Mouse (Mus musculus) thymus, adult 2 months (tissue): Measurements from ENCODE around the gene Ace. TPM values are rescaled to one million over a fixed set of nuclear protein-coding genes. Genes with fewer than 3 reads are reported as not detected.

Experiments
- DNase-seq: peaks from one replicate; pipeline ENCODE4 v3.0.0; 2021
- H3K27ac ChIP-seq: fragments of 200-500 bp; 2 replicates; pipeline ENCODE4 v1.5.1; 2012; ENCODE audit warnings: low read length, control low read depth; ENCODE audit not compliant: control insufficient read depth, insufficient read depth
- H3K27me3 ChIP-seq: fragments of 200-500 bp; 2 replicates; pipeline ENCODE4 v1.6.1; 2012; ENCODE audit warnings: mild to moderate bottlenecking, low read length, moderate library complexity, mixed read lengths; ENCODE audit not compliant: control insufficient read depth, insufficient read depth
- H3K36me3 ChIP-seq: fragments of 200-500 bp; 2 replicates; pipeline ENCODE4 v1.6.1; 2012; ENCODE audit warnings: mild to moderate bottlenecking, low read length, moderate library complexity; ENCODE audit not compliant: control insufficient read depth, insufficient read depth
- H3K4me1 ChIP-seq: fragments of 200-500 bp; replicated peaks from 2 replicates; pipeline ENCODE4 v1.6.1; 2012; ENCODE audit warnings: low read length; ENCODE audit not compliant: control insufficient read depth, insufficient read depth
- H3K4me3 ChIP-seq: fragments of 200-500 bp; 2 replicates; pipeline ENCODE4 v1.5.1; 2012; ENCODE audit warnings: mild to moderate bottlenecking, low read length, control low read depth, moderate library complexity; ENCODE audit not compliant: control insufficient read depth, insufficient read depth
- CTCF ChIP-seq: fragments of 200-500 bp; IDR thresholded peaks from 2 replicates; pipeline ENCODE4 v1.5.1; 2012; ENCODE audit warnings: mild to moderate bottlenecking, control low read depth, low read length, moderate library complexity, borderline replicate concordance; ENCODE audit not compliant: control insufficient read depth, poor library complexity, insufficient read depth; ENCODE audit errors: extremely low read depth
- POLR2A ChIP-seq: fragments of 200-500 bp; IDR thresholded peaks from 2 replicates; pipeline ENCODE4 v1.6.1; 2012; ENCODE audit warnings: mild to moderate bottlenecking, low read length, control low read depth, moderate library complexity; ENCODE audit not compliant: control insufficient read depth, poor library complexity, insufficient read depth; ENCODE audit errors: extremely low read depth
- WGBS: fragments of 180-500 bp; shearing (Covaris S2); methylation state at CpG from one replicate; pipeline ENCODE4 v1.1.7; 2018; 5-methylcytosine and 5-hydroxymethylcytosine counted together
- polyA plus RNA-seq: library from polyadenylated mRNA; depleted of rRNA; stranded (reverse); fragments of >200 nt; gene quantifications from 2 replicates; pipeline ENCODE4 v1.2.3, GENCODE M21; 2012

Gene Ace
- polyA plus RNA-seq, 1 experiment, result 10.2 TPM

- Histone ChIP-seq H3K36me3 (no peaks in the 10 kb centered on the region), H3K27ac (no peak overlapping the region), H3K27me3 (no peaks in the 10 kb centered on the region), H3K4me3 (no peak overlapping the region), H3K4me1 (no peaks in the 10 kb centered on the region; the same call in 1 of the 2 replicates)
- no peak for DNase-seq
- 94% methylated on average over 28 of the region's 28 CpGs for WGBS
- no peak for TF ChIP-seq POLR2A
- no peak for TF ChIP-seq CTCF
Observed at GRCm38 (mm10) chr11:105955815-105956430, 11.8 kb upstream of the Ace start.

- Histone ChIP-seq H3K36me3 (no peaks in the 10 kb centered on the region), H3K4me3 (no peak overlapping the region), H3K4me1 (no peaks in the 10 kb centered on the region; the same call in 1 of the 2 replicates), H3K27me3 (no peaks in the 10 kb centered on the region), H3K27ac (no peak overlapping the region)
- 83% methylated on average over 6 of the region's 6 CpGs for whole genome bisulfite sequencing
- TF ChIP-seq POLR2A, result no peak
- TF ChIP-seq CTCF, result no peak
- DNase-seq, result no peak
Observed at GRCm38 (mm10) chr11:105957501-105957900, 10.2 kb upstream of the Ace start.

- Histone ChIP-seq H3K4me3 (no peak overlapping the region), H3K36me3 (no peaks in the 10 kb centered on the region), H3K4me1 (no peaks in the 10 kb centered on the region; the same call in 1 of the 2 replicates), H3K27ac (no peak overlapping the region), H3K27me3 (no peaks in the 10 kb centered on the region)
- 69% methylated on average over 1 of the region's 1 CpGs for WGBS
- TF ChIP-seq CTCF, result no peak
- TF ChIP-seq POLR2A, result no peak
- no peak for DNase-seq
Observed at GRCm38 (mm10) chr11:105958566-105958965, 9.2 kb upstream of the Ace start.

GRCm38 (mm10) chr11:105959355-105959754 lies 8.4 kb upstream of the Ace start:
- Histone ChIP-seq H3K4me3 (no peak overlapping the region), H3K27me3 (no peaks in the 10 kb centered on the region), H3K27ac (no peak overlapping the region), H3K4me1 (no peaks in the 10 kb centered on the region; the same call in 1 of the 2 replicates), H3K36me3 (no peaks in the 10 kb centered on the region)
- TF ChIP-seq CTCF (no peak), POLR2A (no peak)
- DNase-seq, result no peak
- WGBS, result 2% methylated on average over 17 of the region's 17 CpGs

GRCm38 (mm10) chr11:105964691-105965090 lies 3.1 kb upstream of the Ace start:
- Histone ChIP-seq H3K4me3 (no peak overlapping the region), H3K27ac (no peak overlapping the region), H3K36me3 (no peaks in the 10 kb centered on the region), H3K4me1 (peaks cover 3% of the 10 kb centered on the region), H3K27me3 (peaks cover 6% of the 10 kb centered on the region; the same call in 1 of the 2 replicates)
- no peak for DNase-seq
- WGBS, result 74% methylated on average over 5 of the region's 5 CpGs
- TF ChIP-seq CTCF (no peak), POLR2A (no peak)

GRCm38 (mm10) chr11:105966288-105966687 lies 1.5 kb upstream of the Ace start:
- H3K4me3 ChIP-seq, result no peak overlapping the region
- no peak for DNase-seq
- H3K27ac ChIP-seq, result no peak overlapping the region
- peaks cover 6% of the 10 kb centered on the region; the same call in 1 of the 2 replicates for H3K27me3 ChIP-seq
- H3K36me3 ChIP-seq, result no peaks in the 10 kb centered on the region
- WGBS, result 77% methylated on average over 4 of the region's 4 CpGs
- TF ChIP-seq POLR2A (no peak), CTCF (no peak)
- peaks cover 3% of the 10 kb centered on the region for H3K4me1 ChIP-seq
